Mouse (Mus musculus): ENCODE measurements around the gene Kcnq2. TPM values are rescaled to one million over a fixed set of nuclear protein-coding genes. Genes with fewer than 3 reads are reported as not detected.

Gene Kcnq2
- polyA plus RNA-seq, 1 experiment from 2014 or later = 13.9 TPM

GRCm38 (mm10) chr2:181057341-181057740 lies 77.8 kb downstream of the Kcnq2 start:
- no peaks in the 10 kb centered on the region for H3K36me3 ChIP-seq (ENCODE audit: control insufficient read depth, insufficient read depth, low read length)
- H3K27ac ChIP-seq (ENCODE audit: low read depth, low read length) = no peak overlapping the region
- H3K9ac ChIP-seq (ENCODE audit: low read length) = no peak overlapping the region
- no peak for DNase-seq (ENCODE audit: low spot score)
- H3K4me2 ChIP-seq (ENCODE audit: low read depth, low read length, severe bottlenecking) = no peak overlapping the region
- no peaks in the 10 kb centered on the region for H3K9me3 ChIP-seq (ENCODE audit: control insufficient read depth, low read length)
- no peaks in the 10 kb centered on the region for H3K27me3 ChIP-seq (ENCODE audit: control insufficient read depth, insufficient read depth, low read length)
- 61% methylated on average over 8 of the region's 8 CpGs for WGBS
- H3K4me3 ChIP-seq (ENCODE audit: low read depth, low read length) = no peak overlapping the region
- no peak for ATAC-seq (replicated peaks; ENCODE audit: low FRiP score)
- 0 out of 2 replicates have a peak, but pooled peaks cover 2% of the 10 kb centered on the region for H3K4me1 ChIP-seq (replicated peaks; ENCODE audit: control insufficient read depth, insufficient read depth, low read length)

- Histone ChIP-seq H3K9ac (ENCODE audit: low read length) (no peak overlapping the region), H3K27me3 (ENCODE audit: control insufficient read depth, insufficient read depth, low read length) (no peaks in the 10 kb centered on the region), H3K4me1 (replicated peaks; ENCODE audit: control insufficient read depth, insufficient read depth, low read length) (no peaks in the 10 kb centered on the region), H3K4me2 (ENCODE audit: low read depth, low read length, severe bottlenecking) (no peak overlapping the region), H3K9me3 (ENCODE audit: control insufficient read depth, low read length) (no peaks in the 10 kb centered on the region), H3K4me3 (ENCODE audit: low read depth, low read length) (no peak overlapping the region), H3K36me3 (ENCODE audit: control insufficient read depth, insufficient read depth, low read length) (no peaks in the 10 kb centered on the region), H3K27ac (ENCODE audit: low read depth, low read length) (no peak overlapping the region)
- ATAC-seq (replicated peaks; ENCODE audit: low FRiP score) (no peak), DNase-seq (ENCODE audit: low spot score) (no peak)
- 84% methylated on average over 1 of the region's 1 CpGs for WGBS
These were observed 82.9 kb downstream of the Kcnq2 start for GRCm38 (mm10) chr2:181052171-181052570.

DNA sequence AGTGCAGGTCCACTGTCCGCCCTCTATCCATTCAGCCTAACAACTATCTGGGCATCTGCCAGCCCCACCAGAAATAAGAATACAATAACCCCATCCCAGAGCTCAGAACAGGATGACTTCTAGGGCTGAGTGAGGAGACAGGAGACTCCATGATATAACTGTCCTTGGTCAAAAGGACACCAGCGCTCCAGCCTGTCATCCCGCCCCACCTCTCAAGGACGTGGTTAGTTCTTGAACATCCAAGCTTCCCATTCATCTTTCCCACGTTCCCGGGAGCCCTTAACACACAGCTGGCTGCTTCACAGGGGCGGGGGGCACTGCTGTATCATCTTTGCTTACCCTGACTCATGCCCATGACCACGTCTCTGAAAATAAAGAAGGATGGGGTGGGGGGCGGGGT lies 86.1 kb downstream of the Kcnq2 start:
- Histone ChIP-seq H3K4me3 (ENCODE audit: low read depth, low read length) (no peak overlapping the region), H3K27me3 (ENCODE audit: control insufficient read depth, insufficient read depth, low read length) (no peaks in the 10 kb centered on the region), H3K36me3 (ENCODE audit: control insufficient read depth, insufficient read depth, low read length) (no peaks in the 10 kb centered on the region), H3K4me1 (replicated peaks; ENCODE audit: control insufficient read depth, insufficient read depth, low read length) (peaks cover 2% of the 10 kb centered on the region; the same call in 1 of the 2 replicates), H3K9me3 (ENCODE audit: control insufficient read depth, low read length) (no peaks in the 10 kb centered on the region), H3K4me2 (ENCODE audit: low read depth, low read length, severe bottlenecking) (no peak overlapping the region), H3K9ac (ENCODE audit: low read length) (no peak overlapping the region), H3K27ac (ENCODE audit: low read depth, low read length) (no peak overlapping the region)
- DNase-seq (ENCODE audit: low spot score) (no peak), ATAC-seq (replicated peaks; ENCODE audit: low FRiP score) (no peak)
- WGBS = 89% methylated on average over 9 of the region's 9 CpGs

GRCm38 (mm10) chr2:181048252-181048945 lies 86.7 kb downstream of the Kcnq2 start:
- no peaks in the 10 kb centered on the region for H3K36me3 ChIP-seq (ENCODE audit: control insufficient read depth, insufficient read depth, low read length)
- H3K4me1 ChIP-seq (replicated peaks; ENCODE audit: control insufficient read depth, insufficient read depth, low read length) = peaks cover 8% of the 10 kb centered on the region; the same call in 1 of the 2 replicates
- no peak for DNase-seq (ENCODE audit: low spot score)
- no peak overlapping the region for H3K27ac ChIP-seq (ENCODE audit: low read depth, low read length)
- no peak overlapping the region for H3K4me3 ChIP-seq (ENCODE audit: low read depth, low read length)
- no peak overlapping the region for H3K9ac ChIP-seq (ENCODE audit: low read length)
- H3K4me2 ChIP-seq (ENCODE audit: low read depth, low read length, severe bottlenecking) = no peak overlapping the region
- H3K27me3 ChIP-seq (ENCODE audit: control insufficient read depth, insufficient read depth, low read length) = no peaks in the 10 kb centered on the region
- H3K9me3 ChIP-seq (ENCODE audit: control insufficient read depth, low read length) = no peaks in the 10 kb centered on the region
- no peak for ATAC-seq (replicated peaks; ENCODE audit: low FRiP score)
- 83% methylated on average over 7 of the region's 7 CpGs for WGBS

DNA sequence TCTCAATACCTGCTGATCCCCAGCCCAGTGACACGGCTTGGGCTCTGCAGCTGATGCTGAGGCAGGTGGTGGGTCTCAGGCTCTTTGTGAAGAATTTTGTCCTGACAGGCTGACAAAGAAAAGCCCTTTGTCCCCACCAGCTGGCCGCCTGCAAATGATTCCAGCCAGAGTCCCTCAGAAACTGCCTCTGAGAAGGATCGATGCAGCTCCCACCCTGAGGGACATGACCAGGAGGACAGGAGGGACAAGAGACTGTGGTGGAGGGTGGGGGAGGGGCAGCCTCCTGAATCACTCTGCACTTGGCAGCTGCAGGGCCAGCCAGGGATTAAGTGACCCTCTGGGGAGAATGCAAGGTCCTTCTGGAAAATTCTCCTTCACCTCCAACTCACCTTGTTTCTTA lies 91.1 kb downstream of the Kcnq2 start:
- Histone ChIP-seq H3K27ac (ENCODE audit: low read depth, low read length) (peak overlapping the region; percentile 57; the same call in 1 of the 2 replicates), H3K4me1 (replicated peaks; ENCODE audit: control insufficient read depth, insufficient read depth, low read length) (peaks cover 30% of the 10 kb centered on the region), H3K4me3 (ENCODE audit: low read depth, low read length) (no peak overlapping the region), H3K9ac (ENCODE audit: low read length) (peak overlapping the region; percentile 27), H3K27me3 (ENCODE audit: control insufficient read depth, insufficient read depth, low read length) (peaks cover 10% of the 10 kb centered on the region), H3K36me3 (ENCODE audit: control insufficient read depth, insufficient read depth, low read length) (no peaks in the 10 kb centered on the region), H3K9me3 (ENCODE audit: control insufficient read depth, low read length) (no peaks in the 10 kb centered on the region), H3K4me2 (ENCODE audit: low read depth, low read length, severe bottlenecking) (no peak overlapping the region)
- WGBS = 6% methylated on average over 3 of the region's 3 CpGs
- peak; percentile 44; the same call in 1 of the 2 replicates for ATAC-seq (replicated peaks; ENCODE audit: low FRiP score)
- DNase-seq (ENCODE audit: low spot score) = peak; percentile 59

GRCm38 (mm10) chr2:181043437-181043836 lies 91.7 kb downstream of the Kcnq2 start, which contains the start of gene Chrna4:
Gene Chrna4 (minus strand): TSS chr2:181043546.
- Histone ChIP-seq H3K27me3 (ENCODE audit: control insufficient read depth, insufficient read depth, low read length) (peaks cover 10% of the 10 kb centered on the region), H3K9ac (ENCODE audit: low read length) (peak within 1 kb of the TSS; percentile 29), H3K27ac (ENCODE audit: low read depth, low read length) (peak within 1 kb of the TSS; percentile 57; the same call in 1 of the 2 replicates), H3K36me3 (ENCODE audit: control insufficient read depth, insufficient read depth, low read length) (no peaks in the 10 kb centered on the region), H3K4me2 (ENCODE audit: low read depth, low read length, severe bottlenecking) (no peak within 1 kb of the TSS), H3K9me3 (ENCODE audit: control insufficient read depth, low read length) (no peaks in the 10 kb centered on the region), H3K4me1 (replicated peaks; ENCODE audit: control insufficient read depth, insufficient read depth, low read length) (peaks cover 30% of the 10 kb centered on the region), H3K4me3 (ENCODE audit: low read depth, low read length) (no peak within 1 kb of the TSS)
- ATAC-seq (replicated peaks; ENCODE audit: low FRiP score) = no peak
- 54% methylated on average over 3 of the region's 3 CpGs for WGBS
- DNase-seq (ENCODE audit: low spot score) = no peak

DNA sequence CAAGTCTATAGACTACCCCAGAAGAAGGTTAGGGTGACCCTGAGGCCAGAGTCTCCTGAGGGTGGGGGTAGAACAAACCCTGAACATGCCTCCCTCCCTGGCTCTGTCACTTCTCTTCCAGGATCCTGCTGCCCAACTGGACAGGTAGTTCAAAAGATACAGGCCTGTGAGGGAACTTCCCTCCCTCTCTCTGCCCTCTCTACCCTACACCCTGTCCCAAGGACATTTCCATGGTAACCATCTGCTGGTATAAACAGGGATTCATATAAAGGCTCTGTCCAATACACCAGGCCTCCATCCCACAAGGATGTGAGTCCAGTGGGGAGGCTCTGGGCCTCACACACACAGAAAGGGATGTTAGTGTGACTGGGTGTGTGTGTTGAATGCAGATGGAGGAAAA lies 92.7 kb downstream of the Kcnq2 start:
- no peak overlapping the region for H3K4me2 ChIP-seq (ENCODE audit: low read depth, low read length, severe bottlenecking)
- 0 out of 2 replicates have a peak overlapping the region, but pooled peaks have one; percentile 29 for H3K9ac ChIP-seq (ENCODE audit: low read length)
- H3K4me1 ChIP-seq (replicated peaks; ENCODE audit: control insufficient read depth, insufficient read depth, low read length) = peaks cover 35% of the 10 kb centered on the region
- no peak for DNase-seq (ENCODE audit: low spot score)
- no peaks in the 10 kb centered on the region for H3K9me3 ChIP-seq (ENCODE audit: control insufficient read depth, low read length)
- no peaks in the 10 kb centered on the region for H3K36me3 ChIP-seq (ENCODE audit: control insufficient read depth, insufficient read depth, low read length)
- H3K27me3 ChIP-seq (ENCODE audit: control insufficient read depth, insufficient read depth, low read length) = peaks cover 15% of the 10 kb centered on the region
- ATAC-seq (replicated peaks; ENCODE audit: low FRiP score) = peak; percentile 28; the same call in 1 of the 2 replicates
- 0 out of 2 replicates have a peak overlapping the region, but pooled peaks have one; percentile 12 for H3K27ac ChIP-seq (ENCODE audit: low read depth, low read length)
- H3K4me3 ChIP-seq (ENCODE audit: low read depth, low read length) = no peak overlapping the region

GRCm38 (mm10) chr2:181041941-181042340 lies 93.2 kb downstream of the Kcnq2 start:
- Histone ChIP-seq H3K36me3 (ENCODE audit: control insufficient read depth, insufficient read depth, low read length) (no peaks in the 10 kb centered on the region), H3K27me3 (ENCODE audit: control insufficient read depth, insufficient read depth, low read length) (peaks cover 16% of the 10 kb centered on the region), H3K4me2 (ENCODE audit: low read depth, low read length, severe bottlenecking) (no peak overlapping the region), H3K9ac (ENCODE audit: low read length) (no peak overlapping the region), H3K4me3 (ENCODE audit: low read depth, low read length) (no peak overlapping the region), H3K9me3 (ENCODE audit: control insufficient read depth, low read length) (no peaks in the 10 kb centered on the region), H3K27ac (ENCODE audit: low read depth, low read length) (0 out of 2 replicates have a peak overlapping the region, but pooled peaks have one; percentile 12), H3K4me1 (replicated peaks; ENCODE audit: control insufficient read depth, insufficient read depth, low read length) (peaks cover 35% of the 10 kb centered on the region)
- WGBS = under 1% methylated on average over 7 of the region's 7 CpGs
- peak; percentile 69 for DNase-seq (ENCODE audit: low spot score)
- ATAC-seq (replicated peaks; ENCODE audit: low FRiP score) = no peak

DNA sequence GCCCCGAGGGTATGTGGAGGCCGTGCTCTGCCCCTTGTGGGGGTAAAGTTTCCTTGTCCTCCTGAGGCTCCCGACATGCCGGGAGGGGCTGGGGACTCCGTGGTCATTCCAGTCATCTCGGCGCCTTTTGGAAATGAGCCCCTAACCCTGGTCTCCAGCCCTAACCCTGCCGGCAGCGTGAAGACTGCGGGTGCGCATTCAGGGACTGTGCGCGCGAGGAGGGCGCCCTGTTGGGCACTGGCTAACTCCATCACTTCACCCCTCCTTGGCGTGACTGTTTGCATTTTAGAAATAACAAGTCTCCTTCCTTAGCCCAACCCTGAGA lies 95.8 kb downstream of the Kcnq2 start:
- Histone ChIP-seq H3K4me1 (replicated peaks; ENCODE audit: control insufficient read depth, insufficient read depth, low read length) (peaks cover 35% of the 10 kb centered on the region), H3K27me3 (ENCODE audit: control insufficient read depth, insufficient read depth, low read length) (peaks cover 16% of the 10 kb centered on the region), H3K36me3 (ENCODE audit: control insufficient read depth, insufficient read depth, low read length) (no peaks in the 10 kb centered on the region), H3K4me3 (ENCODE audit: low read depth, low read length) (peak overlapping the region; percentile 62), H3K9ac (ENCODE audit: low read length) (peak overlapping the region; percentile 72), H3K27ac (ENCODE audit: low read depth, low read length) (no peak overlapping the region), H3K4me2 (ENCODE audit: low read depth, low read length, severe bottlenecking) (peak overlapping the region; percentile 94), H3K9me3 (ENCODE audit: control insufficient read depth, low read length) (no peaks in the 10 kb centered on the region)
- no peak for DNase-seq (ENCODE audit: low spot score)
- no peak; the same call in 1 of the 2 replicates for ATAC-seq (replicated peaks; ENCODE audit: low FRiP score)
- WGBS = 2% methylated on average over 16 of the region's 16 CpGs

All from forebrain, embryonic 11.5 days (tissue).